Mouse (Mus musculus) thymus, adult 2 months (tissue): ENCODE results near the gene Baiap2l2. TPM values are rescaled to one million over a fixed set of nuclear protein-coding genes. Genes with fewer than 3 reads are reported as not detected.

ENCODE experiments used
- DNase-seq: peaks from one replicate; pipeline ENCODE4 v3.0.0; 2021
- H3K27ac ChIP-seq: fragments of 200-500 bp; 2 replicates; pipeline ENCODE4 v1.5.1; 2012; ENCODE audit warnings: low read length, control low read depth; ENCODE audit not compliant: control insufficient read depth, insufficient read depth
- H3K27me3 ChIP-seq: fragments of 200-500 bp; 2 replicates; pipeline ENCODE4 v1.6.1; 2012; ENCODE audit warnings: mild to moderate bottlenecking, low read length, moderate library complexity, mixed read lengths; ENCODE audit not compliant: control insufficient read depth, insufficient read depth
- H3K36me3 ChIP-seq: fragments of 200-500 bp; 2 replicates; pipeline ENCODE4 v1.6.1; 2012; ENCODE audit warnings: mild to moderate bottlenecking, low read length, moderate library complexity; ENCODE audit not compliant: control insufficient read depth, insufficient read depth
- H3K4me1 ChIP-seq: fragments of 200-500 bp; replicated peaks from 2 replicates; pipeline ENCODE4 v1.6.1; 2012; ENCODE audit warnings: low read length; ENCODE audit not compliant: control insufficient read depth, insufficient read depth
- H3K4me3 ChIP-seq: fragments of 200-500 bp; 2 replicates; pipeline ENCODE4 v1.5.1; 2012; ENCODE audit warnings: mild to moderate bottlenecking, low read length, control low read depth, moderate library complexity; ENCODE audit not compliant: control insufficient read depth, insufficient read depth
- CTCF ChIP-seq: fragments of 200-500 bp; IDR thresholded peaks from 2 replicates; pipeline ENCODE4 v1.5.1; 2012; ENCODE audit warnings: mild to moderate bottlenecking, control low read depth, low read length, moderate library complexity, borderline replicate concordance; ENCODE audit not compliant: control insufficient read depth, poor library complexity, insufficient read depth; ENCODE audit errors: extremely low read depth
- POLR2A ChIP-seq: fragments of 200-500 bp; IDR thresholded peaks from 2 replicates; pipeline ENCODE4 v1.6.1; 2012; ENCODE audit warnings: mild to moderate bottlenecking, low read length, control low read depth, moderate library complexity; ENCODE audit not compliant: control insufficient read depth, poor library complexity, insufficient read depth; ENCODE audit errors: extremely low read depth
- WGBS: fragments of 180-500 bp; shearing (Covaris S2); methylation state at CpG from one replicate; pipeline ENCODE4 v1.1.7; 2018; 5-methylcytosine and 5-hydroxymethylcytosine counted together
- polyA plus RNA-seq: library from polyadenylated mRNA; depleted of rRNA; stranded (reverse); fragments of >200 nt; gene quantifications from 2 replicates; pipeline ENCODE4 v1.2.3, GENCODE M21; 2012

The Baiap2l2 gene
- polyA plus RNA-seq, 1 experiment = 2.9 TPM

DNA sequence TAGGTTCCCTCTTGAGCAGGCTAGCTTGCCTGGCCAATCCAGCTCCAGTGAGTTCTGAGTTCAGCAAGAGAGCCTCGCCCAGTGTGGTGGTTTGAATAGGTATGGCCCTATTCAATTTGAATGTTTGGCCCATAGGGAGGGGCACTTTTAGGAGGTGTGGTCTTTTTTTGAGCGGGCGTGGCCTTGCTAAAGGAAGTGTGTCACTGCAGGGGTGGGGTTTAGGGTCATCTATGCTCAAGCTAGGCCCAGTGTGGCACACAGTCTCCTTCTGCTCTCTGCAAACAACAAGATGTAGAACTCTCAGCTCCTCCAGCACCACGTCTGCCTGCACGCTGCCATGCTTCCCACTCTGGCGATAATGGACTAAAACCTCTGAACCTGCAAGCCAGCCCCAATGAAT lies 21.6 kb downstream of the Baiap2l2 start:
- TF ChIP-seq CTCF = no peak
- TF ChIP-seq POLR2A = no peak
- H3K36me3 ChIP-seq = no peaks in the 10 kb centered on the region
- H3K4me3 ChIP-seq = no peak overlapping the region
- H3K27me3 ChIP-seq = peaks cover 10% of the 10 kb centered on the region
- WGBS = 99% methylated on average over 6 of the region's 6 CpGs
- peaks cover 21% of the 10 kb centered on the region for H3K4me1 ChIP-seq
- no peak for DNase-seq
- H3K27ac ChIP-seq = no peak overlapping the region

DNA sequence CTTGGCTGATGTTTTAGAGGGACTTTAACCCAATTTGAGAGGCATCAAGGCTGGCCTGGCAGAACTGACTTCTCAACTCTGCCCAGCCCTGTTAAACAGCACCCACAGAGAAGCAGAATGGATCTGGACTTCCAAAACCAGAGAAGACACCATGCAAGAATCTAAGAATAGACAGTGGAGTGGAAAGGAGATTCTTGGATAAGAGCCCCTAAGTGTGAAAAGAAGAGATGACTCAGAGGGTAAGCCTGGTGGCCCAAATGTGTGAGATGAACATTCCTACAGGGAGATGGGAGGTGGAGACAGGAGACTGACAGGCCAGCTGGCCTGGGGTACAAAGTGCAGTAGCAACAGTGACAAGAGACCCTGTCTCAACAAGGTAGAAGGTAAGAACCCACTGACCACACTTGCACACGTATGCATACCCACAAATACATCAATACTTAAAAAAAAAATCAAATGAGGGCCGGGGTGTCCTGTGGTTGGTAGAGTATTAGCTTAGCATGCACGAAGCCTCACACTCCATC lies 22.5 kb downstream of the Baiap2l2 start:
- no peak for TF ChIP-seq CTCF
- TF ChIP-seq POLR2A = no peak
- Histone ChIP-seq H3K4me3 (no peak overlapping the region), H3K27me3 (peaks cover 10% of the 10 kb centered on the region), H3K36me3 (no peaks in the 10 kb centered on the region), H3K27ac (no peak overlapping the region), H3K4me1 (peaks cover 21% of the 10 kb centered on the region)
- WGBS = 93% methylated on average over 3 of the region's 3 CpGs
- no peak for DNase-seq

DNA sequence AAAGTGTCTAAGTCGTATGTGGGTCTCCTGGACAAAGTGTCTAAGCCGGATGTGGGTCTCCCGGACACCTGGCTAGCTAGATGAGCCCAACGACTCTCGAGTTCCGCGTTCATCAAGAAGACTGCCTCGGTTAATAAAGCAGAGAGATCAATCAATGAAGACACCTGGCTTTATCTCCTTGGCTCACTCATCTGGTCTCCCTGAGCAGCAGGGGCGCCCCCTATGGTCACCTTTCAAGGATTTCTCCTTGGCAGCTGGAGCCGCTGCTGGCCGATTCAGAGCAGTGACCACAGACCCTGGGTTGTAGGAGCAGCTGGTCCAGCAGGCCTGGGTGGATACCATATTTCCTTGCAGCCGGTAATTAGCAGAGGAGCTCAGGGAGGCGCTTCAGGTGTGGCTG lies 23.0 kb downstream of the Baiap2l2 start:
- WGBS = 33% methylated on average over 13 of the region's 13 CpGs
- H3K36me3 ChIP-seq = no peaks in the 10 kb centered on the region

DNA sequence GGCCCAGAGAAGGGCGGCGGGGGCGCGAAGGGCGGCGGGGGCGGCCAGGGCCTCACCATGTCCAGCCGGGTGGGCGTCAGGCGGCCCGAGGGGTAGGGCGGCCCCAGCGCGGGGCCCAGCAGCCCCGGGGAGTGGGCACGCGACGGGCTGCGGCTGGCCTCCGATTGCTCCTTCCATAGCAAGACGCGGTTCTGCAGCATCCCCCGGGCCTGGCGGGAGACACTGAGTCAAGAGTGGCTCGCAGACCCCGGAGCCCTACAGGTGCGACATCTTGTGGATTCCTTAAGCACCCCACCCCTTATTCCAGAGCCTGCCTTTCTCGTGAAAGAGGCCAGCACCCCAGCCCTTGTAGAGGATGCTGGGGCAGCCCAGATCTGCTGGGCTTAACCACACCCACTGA lies 23.6 kb downstream of the Baiap2l2 start:
- no peak overlapping the region for H3K27ac ChIP-seq

More for the DNA sequence above, 23.0 kb downstream of the Baiap2l2 start:
- no peak overlapping the region for H3K27ac ChIP-seq
- DNase-seq = no peak
- H3K4me3 ChIP-seq = no peak overlapping the region
- peaks cover 21% of the 10 kb centered on the region for H3K4me1 ChIP-seq
- TF ChIP-seq POLR2A (no peak), CTCF (peak; percentile 45; the same call in 1 of the 2 replicates)
- peaks cover 10% of the 10 kb centered on the region for H3K27me3 ChIP-seq

DNA sequence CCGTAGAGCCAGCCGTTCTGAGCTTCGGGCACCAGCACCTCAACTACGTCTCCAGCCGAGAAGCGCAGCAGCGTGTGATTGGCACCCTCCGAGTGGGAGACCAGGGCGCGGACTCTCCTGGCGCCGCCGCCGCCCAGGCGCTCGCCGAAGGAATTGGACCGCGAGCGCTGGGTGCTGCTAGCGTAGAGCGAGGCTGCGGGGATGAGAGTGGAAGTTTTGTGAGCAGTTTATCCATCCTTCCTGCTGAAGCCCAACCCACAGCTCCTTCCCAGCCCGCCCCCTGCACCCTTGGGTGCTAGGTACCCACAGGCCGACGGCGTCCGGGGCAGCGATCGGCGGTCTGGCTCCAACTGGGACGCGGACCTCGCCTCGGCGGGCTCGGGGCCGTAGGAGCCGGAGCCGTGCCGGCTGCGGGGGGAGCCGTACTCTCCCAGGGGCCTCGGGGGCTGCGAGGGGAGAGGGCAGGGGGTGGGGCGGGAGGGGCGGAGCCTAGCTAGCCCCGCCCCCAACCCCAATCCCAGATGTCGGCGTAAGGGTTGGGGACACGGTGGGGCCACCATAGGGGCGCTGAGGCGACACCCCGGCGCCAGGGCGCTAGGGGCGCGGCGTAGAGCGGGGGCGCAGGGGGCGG lies 24.1 kb downstream of the Baiap2l2 start:
- 2% methylated on average over 55 of the region's 62 CpGs for WGBS
- TF ChIP-seq POLR2A (no peak), CTCF (no peak)
- Histone ChIP-seq H3K4me1 (peaks cover 21% of the 10 kb centered on the region), H3K36me3 (no peaks in the 10 kb centered on the region), H3K27me3 (peaks cover 10% of the 10 kb centered on the region), H3K27ac (no peak overlapping the region), H3K4me3 (peak overlapping the region; percentile 43)
- peak; percentile 14 for DNase-seq

More for the DNA sequence above, 23.6 kb downstream of the Baiap2l2 start:
- WGBS = 2% methylated on average over 18 of the region's 28 CpGs
- no peaks in the 10 kb centered on the region for H3K36me3 ChIP-seq
- TF ChIP-seq POLR2A (no peak), CTCF (no peak)
- peak overlapping the region; percentile 33; the same call in 1 of the 2 replicates for H3K4me3 ChIP-seq
- H3K4me1 ChIP-seq = peaks cover 21% of the 10 kb centered on the region
- DNase-seq = peak; percentile 13
- peaks cover 10% of the 10 kb centered on the region for H3K27me3 ChIP-seq

DNA sequence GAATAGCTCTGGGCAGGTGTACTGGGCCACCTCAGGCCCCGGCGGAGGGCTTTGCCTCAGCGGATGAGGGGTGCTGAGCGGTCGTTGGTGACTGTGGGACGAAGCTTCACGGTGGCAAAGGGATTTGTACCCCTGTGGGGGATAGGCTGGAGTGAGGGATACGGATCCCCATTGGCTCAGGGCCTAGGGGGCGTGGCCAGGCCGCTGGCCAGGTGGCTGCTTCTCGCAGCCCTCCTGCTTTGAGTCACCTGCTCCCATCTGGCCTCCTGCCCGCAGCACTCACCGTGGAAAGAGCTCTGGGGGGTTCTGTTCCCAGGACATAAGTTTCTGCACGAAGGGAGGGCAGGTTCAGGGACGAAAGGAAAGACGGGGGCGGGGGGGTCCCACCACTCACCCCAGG lies 26.8 kb downstream of the Baiap2l2 start:
- TF ChIP-seq POLR2A = no peak
- TF ChIP-seq CTCF = no peak
- Histone ChIP-seq H3K4me1 (peaks cover 9% of the 10 kb centered on the region), H3K27me3 (peaks cover 12% of the 10 kb centered on the region), H3K27ac (no peak overlapping the region), H3K4me3 (no peak overlapping the region), H3K36me3 (no peaks in the 10 kb centered on the region)
- WGBS = 58% methylated on average over 17 of the region's 17 CpGs
- no peak for DNase-seq
